Mouse (Mus musculus) left cerebral cortex, adult 2 months (tissue): ENCODE data around the gene Ebf4. TPM values are rescaled to one million over a fixed set of nuclear protein-coding genes. Genes with fewer than 3 reads are reported as not detected.

Experiments
- DNase-seq, 2 experiments: peaks; one replicate each; pipeline ENCODE4 v3.0.0; 2021 to 2022; ENCODE audit warnings: low spot score in 2 of 2, mixed read lengths in 1 of 2; ENCODE audit errors: extremely low spot score in 1 of 2
- H3K27ac ChIP-seq: fragments of 200-600 bp; 2 replicates; pipeline ENCODE4 v1.8.1; 2022
- H3K4me3 ChIP-seq: fragments of 200-600 bp; 2 replicates; pipeline ENCODE4 v1.8.1; 2022
- CTCF ChIP-seq: fragments of 200-600 bp; IDR thresholded peaks from 2 replicates; pipeline ENCODE4 v1.8.1; 2022; ENCODE audit warnings: antibody characterized with exemption, mild to moderate bottlenecking, moderate library complexity
- intact Hi-C: fragments of 180-260 bp; cut with DNase I; formaldehyde crosslinking; loops from one replicate; pipeline ENCODE4 v1.15.1; 2025
- long read RNA-seq, 2 experiments: library from polyadenylated mRNA; stranded (forward); transcript quantifications; one replicate each; pipeline ENCODE4 v2.0.0; 2021; ENCODE audit warnings: borderline mapping rate in 2 of 2
- total RNA-seq, 2 experiments: library from RNA; stranded (reverse); gene quantifications; 2 replicates each; pipeline ENCODE4 v1.2.3; 2021

Ebf4 gene
- 1 to 10 TPM; 9.7 to 9.8 TPM for total RNA-seq
- long read RNA-seq, experiment 1, partial matches to known transcripts: 1 of 5 reads
- long read RNA-seq, experiment 1, other reads (novel, unspliced or antisense): 4 of 5 reads
- long read RNA-seq, experiment 2, partial matches to known transcripts: 2 of 25 reads
- long read RNA-seq, experiment 2, other reads (novel, unspliced or antisense): 20 of 25 reads

DNA sequence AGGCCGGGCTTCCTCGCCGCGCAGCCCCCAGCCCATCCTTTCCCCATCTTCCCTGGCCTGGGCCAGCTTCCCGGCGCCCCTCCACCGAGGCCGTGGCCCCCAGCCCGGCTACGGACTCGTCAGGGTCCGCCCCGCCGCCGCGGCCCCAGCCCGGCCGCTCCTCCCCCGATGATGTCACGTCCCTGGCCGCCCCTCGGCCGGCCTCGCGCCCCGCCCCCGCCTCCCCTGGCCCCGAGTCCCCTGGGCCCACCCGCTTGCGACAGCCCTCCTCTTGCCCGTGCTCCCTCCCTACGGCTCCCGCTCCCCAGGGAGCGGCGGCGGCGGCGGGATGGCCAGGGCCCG is at the start of gene Ebf4:
Gene Ebf4 (plus strand): TSS at position 234 of the 342 bp plus-strand sequence.
- Histone ChIP-seq H3K27ac (peak within 1 kb of the TSS; percentile 54; the same call in 1 of the 2 replicates), H3K4me3 (peak within 1 kb of the TSS; percentile 61)
- DNase-seq: peak; percentile 32 to 46
- no peak for TF ChIP-seq CTCF
- intact Hi-C loops: no loop called here

- intact Hi-C loops: loop anchor here (1.0 to 10.0 kb wide), 3 partner anchors 71 to 342 kb away; no protein-coding TSS in a partner anchor
- no peak overlapping the region for H3K27ac ChIP-seq
- TF ChIP-seq CTCF: peak; percentile 66
- H3K4me3 ChIP-seq: no peak overlapping the region
- no peak for DNase-seq
Observed at GRCm38 (mm10) chr2:130246912-130247311, 48.1 kb upstream of the Ebf4 start.

DNA sequence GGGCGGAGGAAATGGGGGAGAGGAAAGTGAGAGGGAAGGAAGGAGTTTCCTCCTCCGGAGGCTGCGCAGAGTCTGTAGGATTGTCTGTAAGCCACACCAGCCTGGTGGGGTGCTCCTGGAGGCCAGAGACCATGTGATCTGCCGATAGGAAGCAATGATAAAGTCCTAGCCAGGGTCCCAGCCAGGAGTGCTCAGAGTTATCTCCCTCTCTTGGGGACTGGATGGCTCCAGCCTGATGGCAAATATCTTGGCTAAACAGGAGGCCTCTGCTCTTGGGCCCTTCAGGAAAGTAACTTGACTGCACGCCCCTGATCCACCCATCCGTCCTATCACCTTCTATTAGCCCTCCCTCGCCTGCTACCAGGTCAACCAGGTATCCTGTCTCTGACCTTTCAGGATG is 46.7 kb upstream of the Ebf4 start:
- Histone ChIP-seq H3K27ac (no peak overlapping the region), H3K4me3 (no peak overlapping the region)
- no peak for TF ChIP-seq CTCF
- intact Hi-C loops: loop anchor here (10.0 kb wide), 1 partner anchor 343 kb away; no protein-coding TSS in a partner anchor
- DNase-seq: no peak

- intact Hi-C loops: no loop called here
- Histone ChIP-seq H3K27ac (no peak overlapping the region), H3K4me3 (no peak overlapping the region)
- DNase-seq: no peak
- TF ChIP-seq CTCF: no peak
Observed at GRCm38 (mm10) chr2:130256762-130257161, 38.2 kb upstream of the Ebf4 start.

DNA sequence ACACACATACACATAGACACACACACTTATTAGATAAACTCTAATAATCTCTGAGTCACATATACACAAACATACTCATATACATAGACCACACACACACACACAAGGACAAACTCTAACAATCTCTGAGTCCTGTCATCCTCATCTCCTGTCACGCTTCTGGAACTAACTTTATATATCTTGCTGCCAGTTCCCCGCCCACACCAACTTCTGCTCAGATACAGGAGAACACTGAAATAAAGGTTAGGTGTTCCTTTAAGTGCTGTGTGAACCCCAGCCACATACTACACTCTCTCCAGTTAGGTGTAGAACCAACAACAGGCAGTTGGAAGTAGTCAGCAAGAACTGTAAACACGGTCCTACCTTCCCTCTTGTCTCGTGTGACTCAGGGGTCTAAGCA is 34.1 kb upstream of the Ebf4 start:
- no peak for DNase-seq
- Histone ChIP-seq H3K4me3 (no peak overlapping the region), H3K27ac (no peak overlapping the region)
- intact Hi-C loops: no loop called here
- no peak for TF ChIP-seq CTCF

- intact Hi-C loops: no loop called here
Observed at GRCm38 (mm10) chr2:130261914-130262313, 33.1 kb upstream of the Ebf4 start.

GRCm38 (mm10) chr2:130262398-130262797 is 32.6 kb upstream of the Ebf4 start:
- intact Hi-C loops: no loop called here
- no peak overlapping the region for H3K27ac ChIP-seq
- H3K4me3 ChIP-seq: no peak overlapping the region
- no peak for DNase-seq
- TF ChIP-seq CTCF: no peak

More at GRCm38 (mm10) chr2:130261914-130262313, 33.1 kb upstream of the Ebf4 start:
- Histone ChIP-seq H3K4me3 (no peak overlapping the region), H3K27ac (no peak overlapping the region)
- TF ChIP-seq CTCF: no peak
- no peak for DNase-seq

- intact Hi-C loops: no loop called here
- no peak for TF ChIP-seq CTCF
- DNase-seq: no peak
- Histone ChIP-seq H3K27ac (no peak overlapping the region), H3K4me3 (no peak overlapping the region)
Observed at GRCm38 (mm10) chr2:130265520-130265919, 29.4 kb upstream of the Ebf4 start.

DNA sequence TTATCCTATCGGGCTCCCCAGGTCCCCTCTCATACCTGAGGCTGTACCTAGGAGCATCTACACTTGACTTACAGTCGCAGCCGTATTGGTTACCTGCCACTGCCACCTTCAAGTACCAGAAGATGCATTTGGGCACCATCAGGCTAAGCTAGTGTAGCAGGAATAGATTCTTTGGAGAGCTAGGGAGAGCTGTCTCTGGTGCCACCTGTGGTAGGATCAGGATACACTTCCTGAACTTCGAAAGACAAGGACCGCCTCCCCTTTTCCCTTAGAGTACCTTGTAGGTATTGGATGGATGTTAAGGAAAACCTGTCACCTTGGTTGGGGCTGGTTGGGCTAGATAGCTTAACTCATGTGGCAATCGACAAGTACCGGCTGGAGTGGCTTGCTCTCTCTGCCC is 26.9 kb upstream of the Ebf4 start:
- intact Hi-C loops: no loop called here
- Histone ChIP-seq H3K4me3 (no peak overlapping the region), H3K27ac (no peak overlapping the region)
- DNase-seq: no peak
- TF ChIP-seq CTCF: peak; percentile 28

DNA sequence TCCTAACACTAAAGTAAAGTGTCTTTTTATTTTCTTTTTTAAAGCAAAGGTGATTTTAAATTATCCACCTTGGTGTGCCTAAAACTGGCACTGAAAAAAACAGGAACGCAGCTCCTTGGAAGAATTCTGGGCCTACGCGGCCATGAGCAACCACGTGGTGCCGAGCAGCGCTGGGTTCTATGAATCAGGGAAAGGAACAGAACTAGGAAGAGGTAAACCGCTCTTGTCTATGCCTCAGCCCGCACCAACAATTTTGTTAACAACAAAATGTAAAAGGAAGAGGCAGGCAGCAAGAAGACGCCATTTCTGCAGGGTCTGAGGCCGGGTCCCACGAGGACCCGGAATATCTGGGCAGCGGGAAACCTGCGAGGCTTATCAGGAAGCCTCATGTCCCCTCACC is 21.2 kb upstream of the Ebf4 start:
- intact Hi-C loops: no loop called here
- peak overlapping the region; percentile 90 for H3K27ac ChIP-seq
- peak in 1 of 2 experiments; percentile 41 for DNase-seq
- TF ChIP-seq CTCF: no peak
- peak overlapping the region; percentile 98 for H3K4me3 ChIP-seq

- Histone ChIP-seq H3K4me3 (peak within 1 kb of the TSS; percentile 98), H3K27ac (peak within 1 kb of the TSS; percentile 91)
- peak; percentile 100 for DNase-seq
- intact Hi-C loops: no loop called here
- peak; percentile 33 for TF ChIP-seq CTCF
Observed at GRCm38 (mm10) chr2:130274149-130274861, 20.7 kb upstream of the Ebf4 start, which contains the start of gene Nop56. Gene Nop56, plus strand, starts transcription at chr2:130274430.

DNA sequence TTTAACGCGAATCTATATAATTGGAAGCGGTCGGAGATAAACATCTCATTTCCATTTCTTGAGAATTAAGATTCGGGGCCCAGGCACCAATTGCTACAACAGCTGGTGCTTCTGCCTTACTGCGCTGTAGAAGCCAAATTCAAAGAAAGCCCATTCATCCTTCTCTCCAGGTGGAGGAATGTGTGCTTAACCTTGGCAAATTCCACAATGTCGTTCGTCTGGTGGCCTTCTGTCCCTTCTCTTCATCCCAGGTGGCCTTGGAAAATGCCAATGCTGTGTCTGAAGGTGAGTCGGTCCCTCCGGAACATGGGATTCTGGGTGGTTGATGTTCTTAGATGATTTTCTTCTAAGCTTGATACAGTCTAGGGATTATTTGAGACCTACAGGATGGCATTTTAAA is 20.1 kb upstream of the Ebf4 start:
- DNase-seq: no peak
- peak overlapping the region; percentile 91 for H3K27ac ChIP-seq
- intact Hi-C loops: no loop called here
- peak overlapping the region; percentile 98 for H3K4me3 ChIP-seq
- no peak for TF ChIP-seq CTCF
